Mouse (Mus musculus) MEL (cell line): ENCODE measurements around the gene Esp24. TPM values are rescaled to one million over a fixed set of nuclear protein-coding genes. Genes with fewer than 3 reads are reported as not detected.

Source experiments
- DNase-seq: peaks from one replicate; pipeline ENCODE4 v3.0.0; 2011; ENCODE audit warnings: low read depth, low spot score
- H3K27ac ChIP-seq: 2 replicates; pipeline ENCODE4 v1.5.1; 2012; ENCODE audit warnings: low read depth, mild to moderate bottlenecking, control low read depth, low read length, moderate library complexity; ENCODE audit not compliant: control insufficient read depth
- H3K27me3 ChIP-seq, 2 experiments: fragments of 150-350 bp in 1 of 2; sonication (generic) in 1 of 2; 2 replicates each; pipeline ENCODE4 v1.6.1; 2012; ENCODE audit warnings: low read length in 2 of 2, mild to moderate bottlenecking in 2 of 2, improper control_type of control experiment in 1 of 2, moderate library complexity in 1 of 2; ENCODE audit not compliant: insufficient read depth in 2 of 2, control insufficient read depth in 1 of 2
- H3K36me3 ChIP-seq, 2 experiments: 2 replicates each; pipeline ENCODE4 v1.6.1; 2012 to 2014; ENCODE audit warnings: low read length in 2 of 2, improper control_type of control experiment in 1 of 2, inconsistent platforms in 1 of 2, mild to moderate bottlenecking in 1 of 2; ENCODE audit not compliant: insufficient read depth in 2 of 2, control insufficient read depth in 1 of 2
- H3K4me1 ChIP-seq, 2 experiments: fragments of 150-350 bp in 1 of 2; sonication (generic) in 1 of 2; 2 replicates each; pipeline ENCODE4 v1.6.1; 2012; ENCODE audit warnings: low read length in 2 of 2, improper control_type of control experiment in 1 of 2, mild to moderate bottlenecking in 1 of 2; ENCODE audit not compliant: insufficient read depth in 2 of 2, control insufficient read depth in 1 of 2
- H3K4me3 ChIP-seq, 2 experiments: fragments of 150-350 bp in 1 of 2; sonication (generic) in 1 of 2; 2 replicates each; pipeline ENCODE4 v1.5.1; 2012; ENCODE audit warnings: low read depth in 2 of 2, low read length in 2 of 2, mild to moderate bottlenecking in 2 of 2, moderate library complexity in 2 of 2, control low read depth in 1 of 2, improper control_type of control experiment in 1 of 2; ENCODE audit not compliant: control insufficient read depth in 1 of 2, insufficient read depth in 1 of 2
- H3K79me2 ChIP-seq: 2 replicates; pipeline ENCODE4 v1.6.1; 2012; ENCODE audit warnings: mild to moderate bottlenecking, low read length, moderate library complexity; ENCODE audit not compliant: control insufficient read depth, poor library complexity, insufficient read depth
- H3K9ac ChIP-seq: 2 replicates; pipeline ENCODE4 v1.6.1; 2012; ENCODE audit warnings: low read depth, mild to moderate bottlenecking, control low read depth, low read length, moderate library complexity; ENCODE audit not compliant: control insufficient read depth, poor library complexity, severe bottlenecking
- H3K9me3 ChIP-seq: fragments of 150-350 bp; sonication (generic); replicated peaks from 2 replicates; pipeline ENCODE4 v1.6.1; 2012; ENCODE audit warnings: mild to moderate bottlenecking, low read length, improper control_type of control experiment, moderate library complexity; ENCODE audit not compliant: insufficient read depth
- CHD1 ChIP-seq: IDR thresholded peaks from 2 replicates; pipeline ENCODE4 v1.6.1; 2012; ENCODE audit warnings: low read depth, mild to moderate bottlenecking, inconsistent platforms, low read length, improper control_type of control experiment
- CTCF ChIP-seq, 3 experiments: IDR thresholded peaks in 2 of 3; conservative IDR thresholded peaks in 1 of 3; 2 replicates each; pipeline ENCODE4 v1.5.1; 2011 to 2012; ENCODE audit warnings: low read length in 3 of 3, low read depth in 2 of 3, mild to moderate bottlenecking in 2 of 3, improper control_type of control experiment in 1 of 3, inconsistent platforms in 1 of 3, mixed read lengths in 1 of 3, moderate library complexity in 1 of 3; ENCODE audit not compliant: control insufficient read depth in 1 of 3, insufficient read depth in 1 of 3, poor library complexity in 1 of 3, severe bottlenecking in 1 of 3
- E2F4 ChIP-seq: IDR thresholded peaks from 2 replicates; pipeline ENCODE4 v1.6.1; 2011; ENCODE audit warnings: low read depth, low read length, improper control_type of control experiment, borderline replicate concordance
- EP300 ChIP-seq, 2 experiments: IDR thresholded peaks; 2 replicates each; pipeline ENCODE4 v1.6.1; 2011; ENCODE audit warnings: improper control_type of control experiment in 2 of 2, low read length in 2 of 2, low read depth in 1 of 2, mild to moderate bottlenecking in 1 of 2
- ETS1 ChIP-seq: IDR thresholded peaks from 2 replicates; pipeline ENCODE4 v1.6.1; 2012; ENCODE audit warnings: low read depth, mild to moderate bottlenecking, inconsistent platforms, low read length, improper control_type of control experiment, moderate library complexity
- GABPA ChIP-seq: IDR thresholded peaks from 2 replicates; pipeline ENCODE4 v1.6.1; 2012; ENCODE audit warnings: low read depth, mild to moderate bottlenecking, inconsistent platforms, low read length, improper control_type of control experiment, moderate library complexity
- GATA1 ChIP-seq: IDR thresholded peaks from 2 replicates; pipeline ENCODE4 v1.6.1; 2011; ENCODE audit warnings: low read depth, low read length, improper control_type of control experiment
- HCFC1 ChIP-seq: IDR thresholded peaks from 2 replicates; pipeline ENCODE4 v1.6.1; 2012; ENCODE audit warnings: low read depth, mild to moderate bottlenecking, inconsistent platforms, low read length, improper control_type of control experiment, moderate library complexity
- JUND ChIP-seq: IDR thresholded peaks from 2 replicates; pipeline ENCODE4 v1.6.1; 2011; ENCODE audit warnings: low read depth, mild to moderate bottlenecking, improper control_type of control experiment, low read length
- MAZ ChIP-seq: IDR thresholded peaks from 2 replicates; pipeline ENCODE4 v1.6.1; 2012; ENCODE audit warnings: low read depth, mild to moderate bottlenecking, inconsistent platforms, low read length, improper control_type of control experiment
- MEF2A ChIP-seq: IDR thresholded peaks from 2 replicates; pipeline ENCODE4 v1.6.1; 2014; ENCODE audit warnings: low read depth, mild to moderate bottlenecking, inconsistent platforms, low read length, improper control_type of control experiment; ENCODE audit not compliant: poor library complexity, insufficient replicate concordance, severe bottlenecking; ENCODE audit errors: extremely low read depth
- MYB ChIP-seq: IDR thresholded peaks from 2 replicates; pipeline ENCODE4 v1.6.1; 2011; ENCODE audit warnings: mild to moderate bottlenecking, low read depth, low read length, improper control_type of control experiment
- POLR2AphosphoS2 ChIP-seq: IDR thresholded peaks from 2 replicates; pipeline ENCODE4 v1.6.1; 2011; ENCODE audit warnings: low read length, improper control_type of control experiment
- POLR2AphosphoS5 ChIP-seq: IDR thresholded peaks from 2 replicates; pipeline ENCODE4 v1.6.1; 2012; ENCODE audit warnings: low read depth, borderline replicate concordance, mild to moderate bottlenecking, inconsistent platforms, low read length, moderate library complexity, mixed read lengths
- RCOR1 ChIP-seq: IDR thresholded peaks from 2 replicates; pipeline ENCODE4 v1.6.1; 2012; ENCODE audit warnings: low read depth, mild to moderate bottlenecking, inconsistent platforms, low read length, improper control_type of control experiment
- TAL1 ChIP-seq: IDR thresholded peaks from 2 replicates; pipeline ENCODE4 v1.6.1; 2012; ENCODE audit warnings: mild to moderate bottlenecking, inconsistent platforms, low read length, moderate library complexity, mixed read lengths
- TBP ChIP-seq: IDR thresholded peaks from 2 replicates; pipeline ENCODE4 v1.8.0; 2011; ENCODE audit warnings: low read depth, low read length, improper control_type of control experiment
- TCF12 ChIP-seq: IDR thresholded peaks from 2 replicates; pipeline ENCODE4 v1.6.1; 2014; ENCODE audit warnings: low read depth, mild to moderate bottlenecking, inconsistent platforms, low read length, improper control_type of control experiment, moderate library complexity
- ZC3H11A ChIP-seq: IDR thresholded peaks from 2 replicates; pipeline ENCODE4 v1.6.1; 2012; ENCODE audit warnings: low read depth, mild to moderate bottlenecking, inconsistent platforms, low read length, improper control_type of control experiment
- ZKSCAN1 ChIP-seq: IDR thresholded peaks from 2 replicates; pipeline ENCODE4 v1.6.1; 2012; ENCODE audit warnings: low read depth, mild to moderate bottlenecking, inconsistent platforms, low read length, improper control_type of control experiment, moderate library complexity
- ZNF384 ChIP-seq: IDR thresholded peaks from 2 replicates; pipeline ENCODE4 v1.6.1; 2012; ENCODE audit warnings: low read depth, mild to moderate bottlenecking, inconsistent platforms, low read length, improper control_type of control experiment
- polyA plus RNA-seq, 2 experiments: library from polyadenylated mRNA; stranded (reverse) in 1 of 2; unstranded in 1 of 2; fragments of >175 nt in 1 of 2; fragments of >200 nt in 1 of 2; gene quantifications; 2 replicates each; pipeline versions ENCODE4 v1.2.1 to v1.2.4; 2012; ENCODE audit warnings: low replicate concordance in 2 of 2, low read depth in 1 of 2; ENCODE audit not compliant: insufficient read length in 2 of 2, insufficient read depth in 1 of 2, missing spikeins in 1 of 2
- total RNA-seq: library from RNA; depleted of rRNA; stranded (reverse); fragments of 300-350 nt; gene quantifications from 2 replicates; pipeline ENCODE4 v1.2.3, GENCODE M21; 2012

The Esp24 gene
- total and polyA plus RNA-seq, 3 experiments = not detected

DNA sequence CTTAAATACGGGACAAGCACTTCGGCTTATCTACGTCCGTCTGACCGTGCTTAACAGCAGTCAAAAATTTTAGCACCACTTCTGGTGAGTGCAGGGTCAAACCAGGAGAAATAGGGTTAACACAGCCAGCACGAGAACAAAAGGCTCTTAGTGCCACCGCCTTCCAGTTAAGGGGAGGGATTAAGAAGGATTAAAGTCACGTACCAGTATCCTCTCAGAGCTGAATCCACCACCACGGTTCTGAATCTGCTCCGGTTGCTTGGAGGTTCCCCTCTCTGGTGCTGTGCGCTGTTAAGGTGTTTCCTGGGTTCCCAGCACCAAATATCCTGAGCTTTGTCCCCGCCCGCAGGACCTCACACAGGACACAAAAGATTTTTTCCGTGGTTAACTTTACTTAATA lies 19.3 kb upstream of the Esp24 start:
- TF ChIP-seq MYB (no peak), ZKSCAN1 (no peak), ZNF384 (no peak), HCFC1 (no peak)
- no peak overlapping the region for H3K27ac ChIP-seq
- H3K27me3 ChIP-seq = no peaks in the 10 kb centered on the region
- no peak for DNase-seq
- H3K4me3 ChIP-seq = no peak overlapping the region
- H3K9ac ChIP-seq = no peak overlapping the region
- H3K4me1 ChIP-seq = no peaks in the 10 kb centered on the region
- H3K36me3 ChIP-seq = no peaks in the 10 kb centered on the region
- H3K79me2 ChIP-seq = no peaks in the 10 kb centered on the region
- no peaks in the 10 kb centered on the region for H3K9me3 ChIP-seq

GRCm38 (mm10) chr17:39043241-39043640 lies 6.7 kb downstream of the Esp24 start, which contains the start of gene Gm21903:
Gm21903 (minus strand) TSS chr17:39043341.
- H3K4me3 ChIP-seq = no peak within 1 kb of the TSS
- no peaks in the 10 kb centered on the region for H3K4me1 ChIP-seq

GRCm38 (mm10) chr17:39063641-39064040 lies 27.1 kb downstream of the Esp24 start:
- no peak overlapping the region for H3K9ac ChIP-seq
- H3K79me2 ChIP-seq = no peaks in the 10 kb centered on the region
- no peak overlapping the region for H3K27ac ChIP-seq
- no peaks in the 10 kb centered on the region for H3K27me3 ChIP-seq
- H3K36me3 ChIP-seq = no peaks in the 10 kb centered on the region
- no peaks in the 10 kb centered on the region for H3K9me3 ChIP-seq
- no peak for DNase-seq
- no peak overlapping the region for H3K4me3 ChIP-seq
- no peak for TF ChIP-seq ZNF384
- no peak for TF ChIP-seq HCFC1
- TF ChIP-seq ZC3H11A = no peak
- TF ChIP-seq ZKSCAN1 = no peak
- TF ChIP-seq MYB = no peak
- TF ChIP-seq CTCF (IDR thresholded peaks at IDR 0.05 in 2 of 3, conservative IDR thresholded peaks at IDR 0.05 in 1 of 3; ENCODE audit: control insufficient read depth in 1 of 3, insufficient read depth in 1 of 3, low read depth in 2 of 3, low read length in 3 of 3, poor library complexity in 1 of 3, severe bottlenecking in 1 of 3) = no peak
- TF ChIP-seq E2F4 = no peak
- no peak for TF ChIP-seq POLR2AphosphoS2
- TF ChIP-seq GABPA = no peak
- TF ChIP-seq, all 39 proteins: peak for 0
- no peaks in the 10 kb centered on the region for H3K4me1 ChIP-seq

More at GRCm38 (mm10) chr17:39043241-39043640, 6.7 kb downstream of the Esp24 start, which contains the start of gene Gm21903:
- TF ChIP-seq POLR2AphosphoS5 (no peak), ETS1 (no peak), MAZ (no peak), JUND (no peak), EP300 (IDR thresholded peaks at IDR 0.05; ENCODE audit: low read depth in 1 of 2, low read length in 2 of 2) (no peak), GATA1 (no peak), ZNF384 (no peak), MYB (no peak), TAL1 (no peak), CHD1 (no peak), MEF2A (no peak), TCF12 (no peak), RCOR1 (no peak), TBP (no peak)
- H3K9me3 ChIP-seq = no peaks in the 10 kb centered on the region
- no peaks in the 10 kb centered on the region for H3K79me2 ChIP-seq
- no peak within 1 kb of the TSS for H3K27ac ChIP-seq
- no peaks in the 10 kb centered on the region for H3K36me3 ChIP-seq
- no peaks in the 10 kb centered on the region for H3K27me3 ChIP-seq
- H3K9ac ChIP-seq = no peak within 1 kb of the TSS
- no peak for DNase-seq
